Mouse (Mus musculus): Measurements from ENCODE around the gene Tnni2.

DNA sequence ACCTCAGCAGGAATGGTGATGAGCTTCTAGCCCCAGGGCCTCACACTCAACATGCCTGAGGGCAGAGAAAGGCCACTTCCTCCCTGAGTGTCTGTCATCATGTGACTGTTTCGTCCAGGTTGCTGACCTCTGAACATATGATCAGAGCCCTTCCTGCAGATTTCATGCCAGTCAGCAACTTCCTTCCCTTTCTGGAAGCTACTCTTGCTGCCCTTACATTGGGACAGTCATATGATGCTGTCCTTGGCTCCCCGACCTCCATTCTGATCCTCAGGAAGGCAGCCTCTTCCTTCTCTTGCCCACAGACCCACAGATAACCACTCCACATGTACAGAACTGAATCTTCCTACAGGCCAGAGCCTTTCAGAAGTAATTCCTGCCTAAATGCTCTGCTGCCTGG lies 43.6 kb upstream of the Tnni2 start:
- no peak for TF ChIP-seq POLR2A (IDR thresholded peaks at IDR 0.05; ENCODE audit: low read depth, low read length)
- TF ChIP-seq CTCF (IDR thresholded peaks at IDR 0.05; ENCODE audit: borderline replicate concordance, insufficient read depth, low read length), result no peak

Data from embryonic fibroblast, embryonic 13.5 days (primary cell).